In the genomic region with DNA sequence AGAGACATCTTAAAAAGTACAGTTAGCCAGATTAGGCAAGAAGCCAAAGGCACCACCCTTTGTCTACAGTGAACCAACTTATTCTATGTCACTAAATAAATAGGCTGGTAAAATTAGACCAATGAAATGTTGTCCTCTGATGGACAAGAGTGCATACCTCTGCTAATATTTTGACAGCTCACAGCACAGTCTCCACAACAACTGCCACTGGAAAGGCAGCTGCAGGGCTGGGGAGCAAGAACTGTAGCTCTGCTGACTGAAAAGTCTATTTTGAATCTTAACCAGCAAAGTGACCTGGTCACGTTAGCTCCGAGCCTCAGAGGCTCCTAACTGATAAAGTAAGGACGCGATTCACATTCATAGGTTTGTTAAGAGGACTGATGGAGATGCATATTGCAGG, we compare ENCODE assay signal across 29 mouse cellular contexts. TPM values are rescaled to one million over a fixed set of nuclear protein-coding genes. Genes with fewer than 3 reads are reported as not detected.
DNase-seq lines count a peak whose midpoint lies in the region; ATAC-seq and TF ChIP-seq lines count a peak whose summit lies in the region.
"Had no signal": no experiment of that assay in that cellular context is flagged by ENCODE, and none has a peak within 500 bp of the region (broad histone marks: within the 10 kb centered on the region; RNA-seq: fewer than 3 reads in every experiment).

No protein-coding gene starts in this region.

- peak overlapping the region; percentile 62 for H3K27ac ChIP-seq in heart, embryonic 12.5 days (ENCODE audit: poor library complexity, severe bottlenecking)
- peak overlapping the region; percentile 65 for H3K27ac ChIP-seq in heart, postnatal 0 days (ENCODE audit: low read depth)
- no peak overlapping the region for H3K27ac ChIP-seq in heart, embryonic 11.5 days (ENCODE audit: low read depth, low read length)
- H3K27ac ChIP-seq in lung, postnatal 0 days (ENCODE audit: low read length) = no peak overlapping the region
- H3K27ac ChIP-seq: embryonic facial prominence, embryonic 13.5 days; hindbrain, embryonic 13.5 days; liver, embryonic 14.5 days; macrophage; midbrain, embryonic 13.5 days; neural tube, embryonic 13.5 days had no signal

- TF ChIP-seq EP300 in heart, postnatal 0 days (IDR thresholded peaks at IDR 0.05; ENCODE audit: low read depth) = no peak
- no peak for TF ChIP-seq EP300 in lung, postnatal 0 days (IDR thresholded peaks at IDR 0.05)

- no peak overlapping the region; the same call in 1 of the 2 replicates for H3K4me2 ChIP-seq in heart, embryonic 12.5 days
- no peak overlapping the region for H3K4me2 ChIP-seq in heart, postnatal 0 days (ENCODE audit: low read depth, low read length)
- H3K4me2 ChIP-seq in heart, embryonic 11.5 days = no peak overlapping the region
- no peak overlapping the region for H3K4me2 ChIP-seq in lung, postnatal 0 days (replicated peaks; ENCODE audit: low read depth, low read length)
- H3K4me2 ChIP-seq: embryonic facial prominence, embryonic 13.5 days; hindbrain, embryonic 13.5 days; midbrain, embryonic 13.5 days; neural tube, embryonic 13.5 days had no signal

- H3K36me3 ChIP-seq in heart, embryonic 12.5 days = no peaks in the 10 kb centered on the region
- no peaks in the 10 kb centered on the region for H3K36me3 ChIP-seq in heart, postnatal 0 days (replicated peaks; ENCODE audit: control insufficient read depth, insufficient read depth, low read length)
- no peaks in the 10 kb centered on the region for H3K36me3 ChIP-seq in heart, embryonic 11.5 days (ENCODE audit: control insufficient read depth, insufficient read depth, low read length)
- no peaks in the 10 kb centered on the region for H3K36me3 ChIP-seq in lung, postnatal 0 days (ENCODE audit: insufficient read depth, low read length)
- H3K36me3 ChIP-seq: embryonic facial prominence, embryonic 13.5 days; hindbrain, embryonic 13.5 days; midbrain, embryonic 13.5 days; neural tube, embryonic 13.5 days had no signal

- no peak for TF ChIP-seq CTCF in heart, postnatal 0 days (IDR thresholded peaks at IDR 0.05; ENCODE audit: low read depth)
- no peak for TF ChIP-seq CTCF in lung, postnatal 0 days (IDR thresholded peaks at IDR 0.05)
- TF ChIP-seq CTCF in lung, adult 2 months (IDR thresholded peaks at IDR 0.05; ENCODE audit: insufficient read depth, low read length) = no peak

- intact Hi-C loops in heart, postnatal 25 days (cut with DNase I) = no loop called here

- H3K27me3 ChIP-seq in heart, embryonic 12.5 days (replicated peaks) = no peaks in the 10 kb centered on the region
- no peaks in the 10 kb centered on the region for H3K27me3 ChIP-seq in heart, postnatal 0 days (ENCODE audit: control insufficient read depth, insufficient read depth, low read length)
- no peaks in the 10 kb centered on the region for H3K27me3 ChIP-seq in heart, embryonic 11.5 days (ENCODE audit: control insufficient read depth, insufficient read depth, low read length)
- no peaks in the 10 kb centered on the region for H3K27me3 ChIP-seq in lung, postnatal 0 days (replicated peaks; ENCODE audit: insufficient read depth, low read length)
- H3K27me3 ChIP-seq: hindbrain, embryonic 13.5 days; midbrain, embryonic 13.5 days; neural tube, embryonic 13.5 days had no signal

- no peak for TF ChIP-seq POLR2A in lung, adult 2 months (IDR thresholded peaks at IDR 0.05; ENCODE audit: borderline replicate concordance, extremely low read depth, low read depth, low read length)

- H3K9me3 ChIP-seq in heart, embryonic 12.5 days (replicated peaks) = no peaks in the 10 kb centered on the region
- no peaks in the 10 kb centered on the region for H3K9me3 ChIP-seq in heart, postnatal 0 days (replicated peaks; ENCODE audit: control insufficient read depth, low read length)
- H3K9me3 ChIP-seq in heart, embryonic 11.5 days (replicated peaks; ENCODE audit: control insufficient read depth, low read length) = no peaks in the 10 kb centered on the region
- no peaks in the 10 kb centered on the region for H3K9me3 ChIP-seq in lung, postnatal 0 days (ENCODE audit: low read length)
- H3K9me3 ChIP-seq: embryonic facial prominence, embryonic 13.5 days; hindbrain, embryonic 13.5 days; midbrain, embryonic 13.5 days; neural tube, embryonic 13.5 days had no signal

- 42% methylated on average over 4 of the region's 4 CpGs for WGBS in heart, embryonic 12.5 days
- 38% methylated on average over 4 of the region's 4 CpGs for WGBS in heart, postnatal 0 days
- WGBS in heart, embryonic 11.5 days (ENCODE audit: insufficient replicate concordance) = 50% methylated on average over 4 of the region's 4 CpGs
- 60% methylated on average over 4 of the region's 4 CpGs for WGBS in lung, postnatal 0 days
- 70% methylated on average over 4 of the region's 4 CpGs for WGBS in lung, adult 2 months

- no peak for DNase-seq in heart, postnatal 25 days (ENCODE audit: low spot score)
- DNase-seq in heart, postnatal 0 days (ENCODE audit: low spot score) = no peak
- DNase-seq in lung, postnatal 0 days (ENCODE audit: low spot score) = peak; percentile 23
- DNase-seq in lung, adult 2 months = no peak
- DNase-seq: cerebellum, adult 11-12 months; cerebellum, adult 9-11 months; embryo, embryonic 11 days; kidney, adult 9 months; layer of hippocampus, postnatal 36 days; liver; thymus, postnatal 4 days had no signal

- H3K9ac ChIP-seq in heart, embryonic 12.5 days = no peak overlapping the region
- H3K9ac ChIP-seq in heart, postnatal 0 days (replicated peaks; ENCODE audit: low read depth, low read length) = no peak overlapping the region
- no peak overlapping the region for H3K9ac ChIP-seq in heart, embryonic 11.5 days (ENCODE audit: low read depth, low read length)
- H3K9ac ChIP-seq in lung, postnatal 0 days (replicated peaks; ENCODE audit: low read depth) = no peak overlapping the region
- H3K9ac ChIP-seq: embryonic facial prominence, embryonic 13.5 days; hindbrain, embryonic 13.5 days; liver, embryonic 14.5 days; midbrain, embryonic 13.5 days; neural tube, embryonic 13.5 days had no signal

- H3K4me3 ChIP-seq in heart, embryonic 12.5 days = no peak overlapping the region
- no peak overlapping the region for H3K4me3 ChIP-seq in heart, postnatal 0 days (ENCODE audit: low read depth, low read length)
- H3K4me3 ChIP-seq in heart, embryonic 11.5 days (ENCODE audit: low read depth, low read length) = no peak overlapping the region
- no peak overlapping the region for H3K4me3 ChIP-seq in lung, postnatal 0 days (ENCODE audit: low read depth, low read length)
- H3K4me3 ChIP-seq in lung, adult 2 months (replicated peaks; ENCODE audit: extremely low read depth, low read depth, low read length) = no peak overlapping the region
- H3K4me3 ChIP-seq: embryonic facial prominence, embryonic 13.5 days; erythroblast, embryonic 14.5 days; hindbrain, embryonic 13.5 days; midbrain, embryonic 13.5 days; neural tube, embryonic 13.5 days had no signal

- no peak for ATAC-seq in heart, embryonic 12.5 days (ENCODE audit: insufficient number of reproducible peaks, low FRiP score)
- ATAC-seq in heart, postnatal 0 days (ENCODE audit: insufficient read depth, low read depth) = peak; percentile 72
- no peak for ATAC-seq in heart, embryonic 11.5 days (replicated peaks; ENCODE audit: insufficient number of reproducible peaks, low FRiP score, low TSS enrichment)
- no peak for ATAC-seq in lung, postnatal 0 days
- ATAC-seq: CD4-positive, CD25-positive, alpha-beta regulatory T cell, adult 4 months; forebrain, embryonic 16.5 days; intestine, embryonic 16.5 days; midbrain, embryonic 13.5 days had no signal

- no peaks in the 10 kb centered on the region for H3K4me1 ChIP-seq in heart, embryonic 12.5 days (replicated peaks)
- no peaks in the 10 kb centered on the region for H3K4me1 ChIP-seq in heart, postnatal 0 days (ENCODE audit: control insufficient read depth, insufficient read depth)
- H3K4me1 ChIP-seq in heart, embryonic 11.5 days (ENCODE audit: control insufficient read depth, insufficient read depth, low read length) = no peaks in the 10 kb centered on the region
- no peaks in the 10 kb centered on the region for H3K4me1 ChIP-seq in lung, postnatal 0 days (ENCODE audit: insufficient read depth, low read depth, low read length)
- no peaks in the 10 kb centered on the region for H3K4me1 ChIP-seq in lung, adult 2 months (ENCODE audit: control insufficient read depth, insufficient read depth, low read length)
- H3K4me1 ChIP-seq: embryonic facial prominence, embryonic 13.5 days; hindbrain, embryonic 13.5 days; midbrain, embryonic 13.5 days; neural tube, embryonic 13.5 days had no signal

RNA-seq across cellular contexts. Expression of a gene that starts 5.6 kb away (rescaled TPM):
- polyA plus RNA-seq in heart, embryonic 12.5 days (2016; fragmentation: Nextera tagmentation; extraction: Ambion mirVana) = 0.31 and 0.32 TPM in 2 replicates
- not detected for total RNA-seq in heart, postnatal 25 days (2021)
- total RNA-seq in heart, postnatal 0 days (2014; rRNA removed; ENCODE audit: low replicate concordance) = not detected in 2 replicates
- 0.07 TPM in 1 of 2 replicates, not detected in the other for polyA plus RNA-seq in heart, postnatal 0 days (2015; fragmentation: Nextera tagmentation; extraction: Ambion mirVana)
- polyA plus RNA-seq in heart, embryonic 11.5 days (2014; fragmentation: Nextera tagmentation; extraction: Ambion mirVana) = 0.24 TPM in 1 of 2 replicates, not detected in the other
- not detected in 2 replicates for polyA plus RNA-seq in lung, postnatal 0 days (2015; fragmentation: Nextera tagmentation; extraction: Ambion mirVana)
- 0.12 TPM in 1 of 2 replicates, not detected in the other for polyA plus RNA-seq in lung, adult 2 months (2012; rRNA removed)
- total RNA-seq: adrenal gland, postnatal 25 days; heart, postnatal 36 days; megakaryocyte-erythroid progenitor cell, adult 5-6 weeks had no signal
- polyA plus RNA-seq: embryonic facial prominence, embryonic 13.5 days; erythroblast, embryonic 14.5 days; forebrain, embryonic 11.5 days; hindbrain, embryonic 13.5 days; intestine, embryonic 16.5 days; large intestine, adult 2 months; macrophage; spleen, adult 2 months had no signal

Comparison
In these comparisons a context has a peak if more than half of its experiments do, and no peak if none do; other contexts are left out.
1. H3K27ac ChIP-seq: peak in heart, embryonic 12.5 days (single experiment) and heart, postnatal 0 days (single experiment); none in heart, embryonic 11.5 days (single experiment) and lung, postnatal 0 days (single experiment).